Mouse (Mus musculus): ENCODE data around the gene Rac2.

DNA sequence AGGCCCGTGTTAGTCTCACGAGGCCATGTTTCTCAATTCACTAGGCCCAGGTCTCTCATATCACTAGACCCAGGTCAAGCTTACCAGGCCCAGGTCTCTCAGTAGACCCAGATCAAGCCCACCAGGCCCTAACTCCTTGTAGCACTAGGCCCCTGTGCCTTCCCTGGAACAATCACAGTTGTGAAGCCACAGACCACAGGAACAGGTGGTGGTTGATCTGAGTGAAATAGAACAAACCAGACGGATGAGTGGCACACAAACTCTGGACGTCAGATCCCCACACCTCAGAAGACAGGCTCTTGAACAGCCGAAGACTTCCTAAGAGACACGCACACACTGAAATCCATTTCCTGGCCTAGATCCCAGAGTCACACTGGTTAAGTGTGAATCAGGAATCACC is 61.8 kb downstream of the Rac2 start:
- TF ChIP-seq POLR2A (IDR thresholded peaks at IDR 0.05; ENCODE audit: extremely low read depth, insufficient read depth, low read length) (no peak), CTCF (IDR thresholded peaks at IDR 0.05; ENCODE audit: low read depth, low read length) (no peak)
